Mouse (Mus musculus) midbrain, embryonic 15.5 days (tissue): ENCODE results near the gene Samd4b. TPM values are rescaled to one million over a fixed set of nuclear protein-coding genes. Genes with fewer than 3 reads are reported as not detected.
A peak's percentile ranks its signal among the peaks of the same experiment; 100 is the strongest.

Experiments
- ATAC-seq: fragments of 200-750 bp; cut with Nextera tagmentation; replicated peaks from 2 replicates; pipeline ENCODE4 v1.8.0; 2017; ENCODE audit warnings: moderate TSS enrichment
- H3K27ac ChIP-seq: fragments of 300-500 bp; sonication (generic); 2 replicates; pipeline ENCODE4 v1.5.1; 2015; ENCODE audit warnings: mild to moderate bottlenecking, inconsistent platforms
- H3K27me3 ChIP-seq: fragments of 300-500 bp; sonication (generic); replicated peaks from 2 replicates; pipeline ENCODE4 v1.6.1; 2015; ENCODE audit warnings: inconsistent platforms
- H3K36me3 ChIP-seq: fragments of 300-500 bp; sonication (generic); replicated peaks from 2 replicates; pipeline ENCODE4 v1.6.1; 2015; ENCODE audit warnings: inconsistent platforms
- H3K4me1 ChIP-seq: fragments of 300-500 bp; sonication (generic); 2 replicates; pipeline ENCODE4 v1.6.1; 2015; ENCODE audit warnings: inconsistent platforms
- H3K4me2 ChIP-seq: fragments of 300-500 bp; sonication (generic); 2 replicates; pipeline ENCODE4 v1.6.1; 2015; ENCODE audit warnings: inconsistent platforms, mild to moderate bottlenecking, moderate library complexity
- H3K4me3 ChIP-seq: fragments of 300-500 bp; sonication (generic); 2 replicates; pipeline ENCODE4 v1.5.1; 2015; ENCODE audit warnings: mild to moderate bottlenecking, inconsistent platforms
- H3K9ac ChIP-seq: fragments of 300-500 bp; sonication (generic); 2 replicates; pipeline ENCODE4 v1.6.1; 2015; ENCODE audit warnings: mild to moderate bottlenecking, inconsistent platforms
- H3K9me3 ChIP-seq: fragments of 300-500 bp; sonication (generic); 2 replicates; pipeline ENCODE4 v1.6.1; 2016; ENCODE audit warnings: inconsistent platforms
- WGBS: fragments of 180-500 bp; shearing (Covaris S2); methylation state at CpG from one replicate; pipeline ENCODE4 v1.1.7; 2015; ENCODE audit warnings: mixed read lengths; 5-methylcytosine and 5-hydroxymethylcytosine counted together
- polyA plus RNA-seq: library from polyadenylated mRNA; unstranded; fragments of >200 nt; fragmentation: Nextera tagmentation; extraction: Ambion mirVana; gene quantifications from 2 replicates; pipeline ENCODE4 v1.2.1, GENCODE M21; 2015

The Samd4b gene
- polyA plus RNA-seq, 1 experiment from 2014 or later: 22.8 TPM

DNA sequence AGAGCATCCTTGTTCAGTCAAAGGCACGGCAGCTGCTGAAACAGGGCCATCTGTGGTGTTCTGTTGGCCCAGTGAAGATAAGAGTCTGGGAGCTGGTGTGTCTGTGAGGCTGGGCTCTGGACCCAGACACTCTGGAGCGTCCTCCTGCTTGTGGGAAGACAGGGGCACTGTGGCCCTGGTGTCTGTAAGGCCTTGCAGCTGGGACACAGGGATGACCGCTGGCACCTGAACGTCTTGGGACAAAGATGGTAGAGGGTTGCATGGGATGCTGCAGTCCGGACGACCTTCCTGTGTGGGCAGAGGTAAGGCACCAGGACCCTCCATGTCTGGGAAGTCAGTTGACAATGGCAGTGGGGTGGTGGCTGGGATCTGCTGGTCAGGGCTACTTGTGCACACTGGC is 237.7 kb downstream of the Samd4b start:
- Histone ChIP-seq H3K4me1 (peaks cover 14% of the 10 kb centered on the region; the same call in 1 of the 2 replicates), H3K4me2 (no peak overlapping the region), H3K9ac (no peak overlapping the region), H3K9me3 (no peaks in the 10 kb centered on the region), H3K36me3 (peaks cover 23% of the 10 kb centered on the region; the same call in 1 of the 2 replicates), H3K4me3 (no peak overlapping the region), H3K27ac (no peak overlapping the region), H3K27me3 (no peaks in the 10 kb centered on the region)
- ATAC-seq: no peak
- WGBS: 93% methylated on average over 6 of the region's 6 CpGs

DNA sequence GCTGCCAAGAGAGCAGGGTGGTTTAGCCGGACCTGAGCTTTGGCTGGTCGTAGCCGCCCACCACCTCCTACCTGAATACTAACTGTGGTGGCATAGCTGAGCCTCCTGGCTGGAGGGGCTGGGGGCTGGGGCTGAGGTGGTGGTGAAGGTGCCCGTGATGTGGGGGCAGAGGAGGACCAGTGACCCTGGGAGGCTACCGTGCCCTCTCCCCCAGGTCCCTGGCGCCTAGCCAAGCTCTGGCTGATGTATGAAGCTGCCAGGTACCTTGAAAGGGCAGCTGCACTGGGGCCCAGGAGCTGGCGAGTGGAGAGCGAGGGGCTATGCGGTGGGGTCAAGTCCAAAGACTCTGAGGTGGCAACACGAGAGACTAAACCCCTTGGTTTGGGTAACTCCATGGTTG is 238.1 kb downstream of the Samd4b start:
- Histone ChIP-seq H3K27me3 (no peaks in the 10 kb centered on the region), H3K4me1 (peaks cover 14% of the 10 kb centered on the region; the same call in 1 of the 2 replicates), H3K9me3 (no peaks in the 10 kb centered on the region), H3K4me3 (no peak overlapping the region), H3K36me3 (peaks cover 22% of the 10 kb centered on the region; the same call in 1 of the 2 replicates), H3K4me2 (no peak overlapping the region), H3K9ac (no peak overlapping the region), H3K27ac (no peak overlapping the region)
- 95% methylated on average over 10 of the region's 10 CpGs for WGBS
- no peak for ATAC-seq

DNA sequence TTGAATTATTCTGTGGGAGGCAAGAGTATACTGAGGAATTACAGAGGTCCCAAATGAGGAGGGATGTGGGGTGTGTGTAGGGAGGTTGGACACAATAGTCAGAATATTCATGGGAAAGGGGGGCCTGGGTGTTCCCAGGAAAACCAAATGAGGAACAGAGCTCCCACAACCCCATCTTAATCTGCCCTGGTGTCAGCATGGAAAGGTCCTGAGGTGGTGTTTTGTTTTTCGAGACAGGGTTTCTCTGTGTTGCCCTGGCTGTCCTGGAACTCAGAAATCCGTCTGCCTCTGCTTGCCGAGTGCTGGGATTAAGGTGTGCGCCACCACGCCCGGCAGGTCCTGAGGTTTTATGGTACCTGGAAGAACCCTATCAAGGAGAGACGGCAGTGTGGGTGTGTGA is 239.5 kb downstream of the Samd4b start:
- no peak for ATAC-seq
- H3K27me3 ChIP-seq: no peaks in the 10 kb centered on the region
- no peaks in the 10 kb centered on the region for H3K9me3 ChIP-seq
- H3K9ac ChIP-seq: 0 out of 2 replicates have a peak overlapping the region, but pooled peaks have one; percentile 18
- peaks cover 14% of the 10 kb centered on the region; the same call in 1 of the 2 replicates for H3K4me1 ChIP-seq
- no peak overlapping the region for H3K4me2 ChIP-seq
- H3K4me3 ChIP-seq: no peak overlapping the region
- H3K27ac ChIP-seq: peak overlapping the region; percentile 47
- peaks cover 28% of the 10 kb centered on the region for H3K36me3 ChIP-seq
- 37% methylated on average over 7 of the region's 7 CpGs for WGBS

DNA sequence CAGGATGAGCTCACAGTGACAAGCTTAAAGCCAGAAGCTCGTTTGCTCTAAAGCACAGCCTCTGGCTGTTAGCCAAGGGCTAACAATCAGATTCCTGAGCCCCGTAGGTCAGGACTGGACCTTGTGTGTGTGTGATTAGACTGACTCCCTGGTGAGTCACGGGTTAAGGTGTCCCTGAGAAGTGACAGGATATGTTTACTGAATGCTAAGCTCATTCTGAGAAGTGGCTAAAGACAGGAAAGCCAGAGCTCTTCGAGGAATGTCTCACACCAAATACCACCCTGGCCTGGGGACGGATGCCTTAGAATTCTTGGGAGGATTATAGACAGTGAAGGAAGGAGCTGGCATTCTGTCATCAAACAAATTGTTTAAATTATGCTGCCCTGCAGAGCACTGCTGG is 240.0 kb downstream of the Samd4b start:
- no peaks in the 10 kb centered on the region for H3K27me3 ChIP-seq
- WGBS: 1% methylated on average over 5 of the region's 5 CpGs
- peak overlapping the region; percentile 18; the same call in 1 of the 2 replicates for H3K9ac ChIP-seq
- no peak for ATAC-seq
- H3K36me3 ChIP-seq: peaks cover 33% of the 10 kb centered on the region
- H3K27ac ChIP-seq: peak overlapping the region; percentile 47; the same call in 1 of the 2 replicates
- no peaks in the 10 kb centered on the region for H3K9me3 ChIP-seq
- peaks cover 14% of the 10 kb centered on the region; the same call in 1 of the 2 replicates for H3K4me1 ChIP-seq
- H3K4me3 ChIP-seq: no peak overlapping the region
- no peak overlapping the region for H3K4me2 ChIP-seq

DNA sequence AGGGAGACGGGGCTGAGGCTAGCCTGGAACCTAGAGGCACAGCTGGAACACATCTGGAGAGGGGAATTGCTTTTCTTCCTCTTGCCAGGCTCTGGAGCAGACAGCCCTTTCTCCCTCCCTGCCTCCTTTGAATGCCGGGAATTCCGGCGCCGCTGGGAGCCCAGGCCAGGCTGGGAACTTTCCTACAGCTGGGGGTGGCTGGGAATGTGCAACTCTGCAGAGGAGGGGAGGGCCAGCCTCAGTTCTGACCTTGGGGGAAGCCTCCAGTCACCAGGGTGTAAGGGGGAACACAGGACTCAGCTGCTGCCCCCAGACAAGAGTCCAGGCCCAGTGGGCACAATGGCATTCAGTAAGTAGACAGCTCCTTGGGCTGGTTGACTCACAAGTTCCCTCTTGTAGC is 241.0 kb downstream of the Samd4b start:
- Histone ChIP-seq H3K27ac (peak overlapping the region; percentile 47; the same call in 1 of the 2 replicates), H3K4me1 (peaks cover 15% of the 10 kb centered on the region), H3K36me3 (peaks cover 30% of the 10 kb centered on the region), H3K27me3 (no peaks in the 10 kb centered on the region), H3K4me2 (no peak overlapping the region), H3K9ac (no peak overlapping the region), H3K9me3 (no peaks in the 10 kb centered on the region), H3K4me3 (no peak overlapping the region)
- no peak for ATAC-seq
- under 1% methylated on average over 5 of the region's 5 CpGs for WGBS

DNA sequence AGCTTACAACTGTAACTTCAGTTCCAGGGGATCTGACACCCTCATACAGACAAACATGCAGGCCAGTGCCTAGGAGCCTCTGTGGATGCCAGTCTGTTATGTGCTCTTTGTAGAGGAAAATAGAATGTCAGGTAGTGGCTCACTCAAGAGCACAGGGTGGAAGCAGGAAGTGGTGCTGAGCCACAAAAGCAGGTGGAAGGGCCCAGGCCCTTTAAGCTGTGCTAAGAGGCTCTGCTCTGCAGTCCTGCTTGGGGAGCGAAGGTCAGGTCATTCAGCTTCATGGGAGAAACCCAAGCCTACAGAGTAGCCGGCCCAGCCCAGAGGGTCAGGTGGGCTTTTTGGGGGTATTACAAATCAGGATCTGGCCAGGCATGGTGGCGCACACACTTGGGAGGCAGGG is 242.7 kb downstream of the Samd4b start:
- no peak overlapping the region for H3K9ac ChIP-seq
- 84% methylated on average over 3 of the region's 3 CpGs for WGBS
- H3K4me1 ChIP-seq: peaks cover 24% of the 10 kb centered on the region
- no peaks in the 10 kb centered on the region for H3K9me3 ChIP-seq
- no peak overlapping the region for H3K4me3 ChIP-seq
- no peaks in the 10 kb centered on the region for H3K27me3 ChIP-seq
- H3K4me2 ChIP-seq: no peak overlapping the region
- H3K27ac ChIP-seq: no peak overlapping the region
- H3K36me3 ChIP-seq: peaks cover 22% of the 10 kb centered on the region
- ATAC-seq: no peak

DNA sequence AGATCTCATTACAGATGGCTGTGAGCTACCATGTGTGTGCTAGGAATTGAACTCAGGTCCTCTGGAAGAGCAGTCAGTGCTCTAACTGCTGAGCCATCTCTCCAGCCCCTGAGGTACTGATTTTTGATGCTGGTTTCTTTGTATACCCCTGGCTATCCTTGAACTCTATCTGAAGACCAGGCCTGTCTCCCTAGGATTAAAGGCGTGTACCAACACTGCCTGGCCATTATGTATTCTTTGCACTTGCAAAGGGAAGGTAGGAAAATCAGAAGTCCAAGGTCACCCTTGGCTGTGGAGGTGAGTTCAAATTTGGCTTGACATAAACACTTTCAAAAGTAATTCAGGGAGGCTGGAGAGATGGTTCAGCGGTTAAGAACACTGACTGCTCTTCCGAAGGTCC is 243.3 kb downstream of the Samd4b start:
- 95% methylated on average over 3 of the region's 3 CpGs for WGBS
- Histone ChIP-seq H3K27ac (no peak overlapping the region), H3K9ac (no peak overlapping the region), H3K4me3 (no peak overlapping the region), H3K36me3 (peaks cover 22% of the 10 kb centered on the region), H3K4me2 (no peak overlapping the region), H3K4me1 (peaks cover 30% of the 10 kb centered on the region), H3K27me3 (no peaks in the 10 kb centered on the region), H3K9me3 (no peaks in the 10 kb centered on the region)
- ATAC-seq: no peak

DNA sequence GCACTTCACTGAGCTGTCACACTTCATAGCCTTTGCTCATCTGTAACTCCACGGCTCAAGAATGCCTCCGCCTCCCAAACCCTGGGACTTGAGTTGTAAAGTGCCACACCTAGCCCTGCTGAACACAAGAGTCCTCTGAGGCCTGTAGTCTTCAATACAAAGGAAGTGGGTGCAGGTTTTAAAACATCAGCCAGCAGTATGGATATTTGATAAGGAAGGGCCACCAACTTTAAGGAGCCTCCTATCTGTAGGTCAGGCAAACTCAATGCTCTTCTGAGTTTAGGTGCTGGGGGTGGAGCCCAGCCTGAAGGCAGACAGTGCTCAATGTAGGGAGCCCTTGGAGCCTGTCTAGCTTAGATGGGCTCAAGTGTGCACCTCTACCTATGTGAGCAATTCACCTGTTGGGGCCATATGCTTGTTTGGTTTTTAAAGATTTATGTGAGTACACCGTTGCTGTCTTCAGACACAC is 243.8 kb downstream of the Samd4b start:
- H3K27me3 ChIP-seq: no peaks in the 10 kb centered on the region
- H3K9me3 ChIP-seq: no peaks in the 10 kb centered on the region
- H3K4me3 ChIP-seq: no peak overlapping the region
- H3K27ac ChIP-seq: no peak overlapping the region
- peaks cover 30% of the 10 kb centered on the region for H3K4me1 ChIP-seq
- peaks cover 22% of the 10 kb centered on the region for H3K36me3 ChIP-seq
- WGBS: 85% methylated on average over 3 of the region's 3 CpGs
- H3K4me2 ChIP-seq: no peak overlapping the region
- ATAC-seq: no peak
- H3K9ac ChIP-seq: no peak overlapping the region

DNA sequence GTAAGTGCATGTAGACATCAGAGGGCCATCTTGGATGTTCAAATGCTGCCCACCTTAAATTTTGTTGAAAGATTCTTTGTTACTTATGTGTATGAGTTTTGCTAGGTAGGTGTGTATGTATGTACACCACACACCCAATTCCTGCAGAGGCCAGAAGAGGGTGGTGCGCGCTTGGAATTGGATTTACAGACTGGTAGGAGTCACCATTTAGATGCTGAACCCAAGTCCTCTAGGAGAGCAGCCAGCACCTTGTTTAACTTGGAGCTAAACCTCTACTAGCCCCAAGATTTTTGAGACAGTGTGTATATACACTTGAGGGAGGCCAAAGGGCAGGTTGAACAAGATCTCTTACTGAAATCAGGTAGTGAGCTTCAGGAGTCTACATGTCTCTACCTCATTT is 244.7 kb downstream of the Samd4b start:
- WGBS: 100% methylated on average over 2 of the region's 2 CpGs
- Histone ChIP-seq H3K9me3 (no peaks in the 10 kb centered on the region), H3K27ac (no peak overlapping the region), H3K4me1 (peaks cover 24% of the 10 kb centered on the region), H3K36me3 (peaks cover 22% of the 10 kb centered on the region), H3K27me3 (no peaks in the 10 kb centered on the region), H3K4me2 (no peak overlapping the region), H3K4me3 (no peak overlapping the region), H3K9ac (no peak overlapping the region)
- ATAC-seq: no peak

DNA sequence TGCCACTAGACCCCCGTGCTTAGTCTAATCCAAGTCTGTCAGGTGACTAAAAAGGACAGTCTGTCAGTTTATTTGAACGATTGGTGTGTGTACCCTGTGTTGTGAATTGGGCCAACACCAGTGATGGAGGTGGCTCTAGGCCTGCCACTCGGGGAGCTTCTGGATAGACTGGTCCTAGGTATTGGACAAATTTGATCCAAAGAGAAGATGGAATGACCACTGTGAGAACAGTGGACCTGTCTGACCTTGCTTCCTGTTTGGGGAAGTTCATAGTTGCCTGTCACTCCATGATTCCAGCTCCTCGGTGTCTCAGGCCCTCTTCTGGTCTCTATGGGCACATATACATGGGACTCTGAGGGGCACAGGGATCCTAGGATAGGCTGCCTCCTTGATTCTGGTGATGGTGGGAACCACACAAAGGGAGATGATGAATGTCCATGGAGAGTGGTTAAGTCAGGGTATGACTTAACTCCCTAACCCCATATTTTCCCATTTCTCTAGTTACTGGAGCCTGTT is 246.2 kb downstream of the Samd4b start:
- peaks cover 22% of the 10 kb centered on the region for H3K36me3 ChIP-seq
- H3K4me1 ChIP-seq: peaks cover 17% of the 10 kb centered on the region
- H3K9me3 ChIP-seq: no peaks in the 10 kb centered on the region
- peak overlapping the region; percentile 96 for H3K4me2 ChIP-seq
- no peak overlapping the region for H3K27ac ChIP-seq
- WGBS: 45% methylated on average over 4 of the region's 4 CpGs
- ATAC-seq: no peak
- H3K9ac ChIP-seq: peak overlapping the region; percentile 97
- H3K27me3 ChIP-seq: no peaks in the 10 kb centered on the region
- H3K4me3 ChIP-seq: peak overlapping the region; percentile 94

DNA sequence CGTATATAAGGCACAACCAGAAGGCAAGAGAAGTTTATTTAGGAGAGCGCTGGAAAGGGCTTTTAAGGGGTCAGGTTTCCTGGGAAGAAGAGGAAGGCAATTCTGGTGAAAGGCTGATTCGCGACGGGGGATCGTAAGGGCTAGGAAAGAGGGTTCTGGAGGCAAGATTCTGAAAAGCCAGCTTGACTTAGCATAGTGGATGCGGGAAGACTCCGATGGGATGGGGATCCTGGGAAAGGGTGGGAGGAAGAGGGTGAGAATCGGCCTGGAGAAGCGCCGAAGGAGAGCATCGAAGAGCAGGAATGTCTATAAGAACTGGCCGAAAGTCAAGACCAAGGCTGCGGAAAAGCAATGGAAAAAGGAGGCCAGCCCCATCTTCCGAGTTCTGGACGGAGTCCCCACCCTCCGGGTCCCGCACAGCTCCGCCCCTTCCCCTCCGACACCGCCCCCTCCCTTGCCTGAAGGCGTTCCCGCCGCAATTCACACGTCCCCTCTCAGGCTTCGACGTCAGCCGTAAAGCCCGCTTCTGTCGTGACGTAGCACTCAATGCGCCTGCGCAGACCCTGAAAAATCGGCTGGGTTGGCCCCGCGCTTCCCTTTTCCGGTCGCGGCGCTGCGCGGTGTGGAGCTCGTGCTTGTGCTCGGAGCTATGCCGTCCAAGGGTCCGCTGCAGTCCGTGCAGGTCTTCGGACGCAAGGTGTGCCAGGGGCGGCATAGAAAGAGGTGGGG is 247.6 kb downstream of the Samd4b start, which contains the start of gene Rps16:
Gene Rps16, plus strand, starts transcription at position 498 of the 729 bp plus-strand sequence.
- Histone ChIP-seq H3K9ac (peak within 1 kb of the TSS; percentile 97), H3K27ac (peak within 1 kb of the TSS; percentile 86), H3K36me3 (peaks cover 22% of the 10 kb centered on the region), H3K27me3 (no peaks in the 10 kb centered on the region), H3K4me3 (peak within 1 kb of the TSS; percentile 94), H3K9me3 (no peaks in the 10 kb centered on the region), H3K4me1 (peaks cover 17% of the 10 kb centered on the region), H3K4me2 (peak within 1 kb of the TSS; percentile 96)
- WGBS: under 1% methylated on average over 49 of the region's 50 CpGs
- ATAC-seq: peak; percentile 93
